Mouse (Mus musculus) limb, embryonic 14.5 days (tissue): Measurements from ENCODE around the gene Gm4894. TPM values are rescaled to one million over a fixed set of nuclear protein-coding genes. Genes with fewer than 3 reads are reported as not detected.

Experiments used
- ATAC-seq: fragments of 200-750 bp; cut with Nextera tagmentation; 2 replicates; pipeline ENCODE4 v1.8.0; 2017; ENCODE audit warnings: low read depth, moderate number of reproducible peaks, moderate TSS enrichment; ENCODE audit not compliant: low FRiP score
- DNase-seq: peaks from one replicate; pipeline ENCODE4 v3.0.0-alpha.2; 2015; ENCODE audit warnings: low spot score
- H3K27ac ChIP-seq: fragments of 300-500 bp; sonication (generic); replicated peaks from 2 replicates; pipeline ENCODE4 v1.5.1; 2014; ENCODE audit warnings: low read depth, mild to moderate bottlenecking, low read length, moderate library complexity, mixed read lengths
- H3K27me3 ChIP-seq: fragments of 300-500 bp; sonication (generic); 2 replicates; pipeline ENCODE4 v1.6.1; 2014; ENCODE audit warnings: low read length, mixed read lengths; ENCODE audit not compliant: control insufficient read depth, insufficient read depth
- H3K36me3 ChIP-seq: fragments of 300-500 bp; sonication (generic); 2 replicates; pipeline ENCODE4 v1.6.1; 2014; ENCODE audit warnings: mild to moderate bottlenecking, low read length, moderate library complexity, mixed read lengths; ENCODE audit not compliant: control insufficient read depth, insufficient read depth
- H3K4me1 ChIP-seq: fragments of 300-500 bp; sonication (generic); 2 replicates; pipeline ENCODE4 v1.6.1; 2014; ENCODE audit warnings: antibody characterized with exemption, low read length, mixed read lengths; ENCODE audit not compliant: control insufficient read depth, insufficient read depth
- H3K4me2 ChIP-seq: fragments of 300-500 bp; sonication (generic); replicated peaks from 2 replicates; pipeline ENCODE4 v1.6.1; 2014; ENCODE audit warnings: low read depth, mild to moderate bottlenecking, low read length, moderate library complexity; ENCODE audit not compliant: severe bottlenecking
- H3K4me3 ChIP-seq: fragments of 300-500 bp; sonication (generic); replicated peaks from 2 replicates; pipeline ENCODE4 v1.5.1; 2014; ENCODE audit warnings: low read length
- H3K9ac ChIP-seq: fragments of 300-500 bp; sonication (generic); 2 replicates; pipeline ENCODE4 v1.6.1; 2014; ENCODE audit warnings: mild to moderate bottlenecking, low read depth, low read length, moderate library complexity; ENCODE audit not compliant: severe bottlenecking
- H3K9me3 ChIP-seq: fragments of 300-500 bp; sonication (generic); 2 replicates; pipeline ENCODE4 v1.6.1; 2016; ENCODE audit warnings: low read length; ENCODE audit not compliant: control insufficient read depth
- POLR2A ChIP-seq: fragments of 200-500 bp; IDR thresholded peaks from 2 replicates; pipeline ENCODE4 v1.8.0; 2012; ENCODE audit warnings: inconsistent platforms, mild to moderate bottlenecking, moderate library complexity, borderline replicate concordance; ENCODE audit not compliant: insufficient read depth, insufficient read length; ENCODE audit errors: extremely low read depth
- WGBS: fragments of 180-500 bp; shearing (Covaris S2); extraction: QIAGEN DNeasy Blood & Tissue Kit; methylation state at CpG from one replicate; pipeline ENCODE4 v1.1.7; 2014; 5-methylcytosine and 5-hydroxymethylcytosine counted together
- polyA plus RNA-seq, 2 experiments: library from polyadenylated mRNA; depleted of rRNA in 1 of 2; stranded (reverse) in 1 of 2; unstranded in 1 of 2; fragments of >200 nt; fragmentation: Nextera tagmentation in 1 of 2; extraction: Ambion mirVana in 1 of 2; gene quantifications; 2 replicates each; pipeline versions ENCODE4 v1.2.1 to v1.2.3; 2012 to 2014

Gene Gm4894
- polyA plus RNA-seq, 2 experiments, result not detected

DNA sequence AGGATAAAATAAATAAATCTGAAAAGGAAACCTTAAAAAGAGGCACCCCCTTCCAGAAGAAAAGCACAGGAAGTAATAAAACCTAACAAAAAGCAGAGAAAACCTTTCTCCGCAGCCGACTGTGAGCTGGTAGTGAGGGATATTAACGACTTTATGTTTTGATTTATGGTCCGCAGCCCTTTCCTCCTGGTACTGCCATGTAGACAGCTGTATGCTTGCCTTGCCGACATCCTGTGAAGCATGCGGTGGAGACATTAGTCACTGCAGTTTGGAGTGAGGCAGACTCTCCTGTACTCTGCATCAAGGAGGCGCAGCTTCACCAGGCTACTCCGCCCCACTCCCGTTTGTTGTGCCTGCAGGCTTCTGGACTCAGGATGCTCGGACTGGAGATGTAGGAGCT lies 25.8 kb upstream of the Gm4894 start:
- Histone ChIP-seq H3K4me2 (no peak overlapping the region), H3K36me3 (no peaks in the 10 kb centered on the region), H3K27ac (no peak overlapping the region), H3K9ac (0 out of 2 replicates have a peak overlapping the region, but pooled peaks have one; percentile 25), H3K9me3 (no peaks in the 10 kb centered on the region), H3K4me3 (no peak overlapping the region), H3K4me1 (0 out of 2 replicates have a peak, but pooled peaks cover 4% of the 10 kb centered on the region), H3K27me3 (no peaks in the 10 kb centered on the region)
- 19% methylated on average over 10 of the region's 10 CpGs for WGBS
- DNase-seq, result no peak
- ATAC-seq, result no peak
- no peak for TF ChIP-seq POLR2A

DNA sequence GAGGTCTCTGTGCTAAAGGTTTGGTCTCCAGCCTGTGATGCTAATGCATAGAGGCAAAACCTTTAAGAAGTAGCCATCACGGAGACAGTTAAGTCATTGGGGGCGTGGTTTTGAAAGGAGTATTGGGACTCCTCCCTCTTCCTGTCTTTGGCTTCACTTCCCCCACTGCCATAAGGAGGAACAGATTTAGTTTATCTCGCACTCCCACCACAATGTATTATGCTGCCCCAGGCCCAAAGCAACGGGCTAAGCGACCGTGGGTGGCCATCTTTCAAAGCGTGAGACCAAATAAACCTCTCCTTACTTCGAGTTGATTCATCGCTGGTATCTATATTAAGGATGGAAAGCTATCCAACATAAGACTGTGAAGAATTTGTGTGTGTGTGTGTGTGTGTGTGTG lies 22.9 kb upstream of the Gm4894 start:
- H3K9ac ChIP-seq, result no peak overlapping the region
- no peaks in the 10 kb centered on the region for H3K9me3 ChIP-seq
- H3K4me1 ChIP-seq, result 0 out of 2 replicates have a peak, but pooled peaks cover 4% of the 10 kb centered on the region
- no peak overlapping the region for H3K27ac ChIP-seq
- H3K36me3 ChIP-seq, result no peaks in the 10 kb centered on the region
- no peaks in the 10 kb centered on the region for H3K27me3 ChIP-seq
- WGBS, result 72% methylated on average over 9 of the region's 9 CpGs
- no peak for TF ChIP-seq POLR2A
- ATAC-seq, result no peak
- no peak for DNase-seq
- H3K4me2 ChIP-seq, result no peak overlapping the region
- no peak overlapping the region for H3K4me3 ChIP-seq

DNA sequence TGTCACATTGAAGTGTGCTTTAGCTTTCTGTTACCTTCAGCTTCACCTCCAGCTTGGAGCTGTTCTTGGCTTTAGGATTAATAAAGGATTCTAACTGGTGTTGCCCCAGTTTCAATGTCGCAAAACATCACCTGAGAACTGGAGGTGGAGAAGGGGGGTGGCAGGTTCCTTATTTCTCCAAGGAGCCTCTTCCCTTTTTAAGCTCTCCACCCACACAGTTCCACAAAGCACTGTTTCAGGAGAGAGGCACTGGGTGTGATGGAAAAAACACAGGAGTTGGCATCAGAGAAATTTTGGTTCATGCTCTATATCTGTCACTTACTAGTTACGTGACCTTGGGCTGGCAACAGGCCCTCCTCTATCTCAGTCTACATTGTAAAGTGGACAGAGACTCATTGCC lies 21.3 kb upstream of the Gm4894 start:
- no peak for TF ChIP-seq POLR2A
- Histone ChIP-seq H3K9me3 (no peaks in the 10 kb centered on the region), H3K27me3 (no peaks in the 10 kb centered on the region), H3K36me3 (no peaks in the 10 kb centered on the region), H3K4me2 (no peak overlapping the region), H3K4me1 (0 out of 2 replicates have a peak, but pooled peaks cover 4% of the 10 kb centered on the region), H3K9ac (no peak overlapping the region), H3K4me3 (no peak overlapping the region), H3K27ac (no peak overlapping the region)
- DNase-seq, result no peak
- 77% methylated on average over 2 of the region's 2 CpGs for WGBS
- no peak for ATAC-seq

DNA sequence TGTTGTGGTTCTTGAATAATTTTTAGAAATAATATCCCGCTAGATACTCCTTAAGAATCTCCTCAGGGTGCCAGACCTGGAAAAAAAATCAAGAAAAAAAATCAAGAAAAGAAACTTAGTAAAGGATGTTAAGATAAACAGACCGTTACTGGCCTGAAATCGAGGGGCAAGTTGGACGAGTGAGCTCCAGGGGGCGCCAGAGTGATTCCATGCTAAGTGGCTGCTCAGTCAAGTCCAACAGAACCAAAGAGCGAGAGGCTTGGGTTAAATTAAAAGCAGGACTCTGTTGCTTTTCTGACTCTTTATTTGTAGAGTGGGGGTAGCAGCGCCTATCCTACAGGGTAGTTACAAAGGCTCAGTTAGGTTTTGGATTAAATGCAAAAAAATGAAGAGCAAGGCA lies 3.5 kb upstream of the Gm4894 start:
- DNase-seq, result peak; percentile 49
- H3K9me3 ChIP-seq, result no peaks in the 10 kb centered on the region
- no peak for TF ChIP-seq POLR2A
- H3K4me2 ChIP-seq, result no peak overlapping the region
- ATAC-seq, result no peak
- H3K4me1 ChIP-seq, result no peaks in the 10 kb centered on the region
- no peaks in the 10 kb centered on the region for H3K27me3 ChIP-seq
- no peaks in the 10 kb centered on the region for H3K36me3 ChIP-seq
- no peak overlapping the region for H3K27ac ChIP-seq
- WGBS, result 31% methylated on average over 7 of the region's 7 CpGs
- no peak overlapping the region for H3K4me3 ChIP-seq
- H3K9ac ChIP-seq, result no peak overlapping the region

DNA sequence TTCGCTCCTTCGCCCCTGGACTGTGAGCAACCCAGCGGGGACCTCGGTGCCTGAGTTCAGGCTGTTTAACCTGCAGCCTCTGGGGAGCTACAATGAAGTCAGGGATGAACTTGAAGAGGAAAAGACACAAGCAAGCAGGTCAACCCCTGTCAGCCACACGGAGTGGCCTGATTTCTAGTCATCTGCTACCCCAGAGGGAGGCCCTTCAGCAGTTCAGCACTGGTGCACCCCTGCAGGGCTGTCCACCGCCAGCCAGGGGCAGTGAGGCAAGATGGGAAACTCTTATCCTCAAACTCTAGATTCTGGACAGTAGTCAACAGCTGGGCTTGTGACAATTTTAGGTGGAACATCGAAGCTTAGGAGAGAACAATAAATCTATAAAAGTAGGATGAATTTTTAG lies 18.6 kb downstream of the Gm4894 start:
- no peaks in the 10 kb centered on the region for H3K9me3 ChIP-seq
- no peak overlapping the region for H3K9ac ChIP-seq
- H3K4me1 ChIP-seq, result no peaks in the 10 kb centered on the region
- TF ChIP-seq POLR2A, result no peak
- no peak overlapping the region for H3K27ac ChIP-seq
- WGBS, result 55% methylated on average over 7 of the region's 7 CpGs
- H3K27me3 ChIP-seq, result no peaks in the 10 kb centered on the region
- ATAC-seq (no peak), DNase-seq (no peak)
- H3K4me2 ChIP-seq, result no peak overlapping the region
- H3K36me3 ChIP-seq, result no peaks in the 10 kb centered on the region
- H3K4me3 ChIP-seq, result no peak overlapping the region

DNA sequence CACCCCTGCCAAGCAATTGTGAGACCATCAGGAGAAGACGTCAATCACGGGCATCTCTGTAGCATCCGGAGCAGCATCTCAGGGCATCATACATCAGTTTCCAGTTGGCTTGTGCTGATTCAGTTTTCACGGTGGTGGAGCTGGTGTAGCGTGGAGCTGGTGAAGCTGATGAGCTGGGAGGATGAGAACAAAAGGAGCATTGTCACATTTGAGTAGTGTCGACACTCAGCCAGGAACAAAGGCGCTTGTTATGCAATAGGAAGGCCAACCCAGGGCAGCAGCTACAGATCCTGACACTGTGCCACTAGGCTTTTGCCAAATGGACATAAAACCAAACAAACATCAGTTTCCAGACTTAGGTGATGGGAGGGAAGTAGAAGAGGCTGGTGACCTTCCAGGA lies 23.2 kb downstream of the Gm4894 start:
- Histone ChIP-seq H3K4me3 (no peak overlapping the region), H3K9ac (no peak overlapping the region), H3K9me3 (no peaks in the 10 kb centered on the region), H3K36me3 (no peaks in the 10 kb centered on the region), H3K4me2 (no peak overlapping the region), H3K27me3 (no peaks in the 10 kb centered on the region), H3K4me1 (no peaks in the 10 kb centered on the region), H3K27ac (no peak overlapping the region)
- no peak for TF ChIP-seq POLR2A
- ATAC-seq (no peak), DNase-seq (no peak)
- WGBS, result 77% methylated on average over 7 of the region's 7 CpGs
